Mouse (Mus musculus): ENCODE results near the gene Slc43a2. TPM values are rescaled to one million over a fixed set of nuclear protein-coding genes. Genes with fewer than 3 reads are reported as not detected.

Slc43a2 gene
- polyA plus RNA-seq, 1 experiment from 2014 or later: 15.7 TPM

DNA sequence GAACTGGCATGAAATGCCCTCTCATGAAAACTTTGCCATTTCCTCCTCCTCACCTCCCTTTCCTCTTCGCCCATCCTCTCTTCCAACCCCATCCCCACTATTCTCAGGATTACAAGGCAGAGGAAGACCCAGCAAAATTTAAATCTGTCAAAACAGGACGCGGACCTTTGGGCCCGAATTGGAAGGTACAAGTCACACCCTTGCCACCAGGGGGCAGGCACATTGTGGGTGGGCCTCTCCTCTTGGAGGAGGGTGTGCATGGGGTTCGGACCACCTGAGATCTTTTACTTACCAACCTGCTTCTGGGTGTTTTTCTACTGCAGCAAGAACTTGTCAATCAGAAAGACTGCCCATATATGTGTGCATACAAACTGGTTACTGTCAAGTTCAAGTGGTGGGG is 87.6 kb downstream of the Slc43a2 start:
- Histone ChIP-seq H3K9me3 (ENCODE audit: control insufficient read depth, low read length) (no peaks in the 10 kb centered on the region), H3K36me3 (ENCODE audit: control insufficient read depth, insufficient read depth, low read length) (peaks cover 71% of the 10 kb centered on the region)
- DNase-seq: peak; percentile 9

DNA sequence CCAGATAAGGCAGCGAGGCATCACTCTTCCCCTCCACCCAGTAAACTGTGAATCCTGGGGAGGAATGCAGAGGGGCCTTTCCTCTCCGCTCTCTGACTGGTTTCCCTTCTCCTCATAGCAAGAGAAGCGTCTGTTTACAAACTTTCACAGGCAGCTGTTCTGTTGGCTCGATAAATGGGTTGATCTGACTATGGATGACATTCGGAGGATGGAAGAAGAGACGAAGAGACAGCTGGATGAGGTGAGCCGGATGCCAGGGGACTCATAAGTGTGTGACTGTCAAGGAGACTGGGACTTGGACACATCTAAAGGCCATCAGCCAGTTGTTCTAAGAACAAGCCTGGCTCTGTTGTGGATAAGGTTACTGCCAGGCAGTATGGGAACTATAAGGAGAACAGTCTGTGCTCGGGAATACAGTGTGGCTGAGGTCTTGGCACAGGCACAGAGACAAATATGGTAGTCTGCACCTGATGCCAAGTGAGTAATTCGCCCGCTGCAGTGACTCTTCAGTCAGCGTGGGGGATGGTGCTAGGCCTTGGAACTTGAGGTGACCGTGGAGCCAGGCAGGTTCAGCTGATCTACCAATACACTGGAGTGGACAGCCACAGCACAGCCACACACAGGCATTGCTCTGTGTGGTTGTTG is 88.8 kb downstream of the Slc43a2 start:
- Histone ChIP-seq H3K9ac (replicated peaks; ENCODE audit: low read length) (no peak overlapping the region), H3K27me3 (ENCODE audit: control insufficient read depth, insufficient read depth, low read length) (no peaks in the 10 kb centered on the region), H3K36me3 (ENCODE audit: control insufficient read depth, insufficient read depth, low read length) (peaks cover 72% of the 10 kb centered on the region), H3K4me1 (ENCODE audit: control insufficient read depth, insufficient read depth, low read length) (no peaks in the 10 kb centered on the region), H3K27ac (replicated peaks; ENCODE audit: low read depth, low read length) (no peak overlapping the region), H3K9me3 (ENCODE audit: control insufficient read depth, low read length) (no peaks in the 10 kb centered on the region), H3K4me3 (replicated peaks; ENCODE audit: low read depth, low read length) (no peak overlapping the region), H3K4me2 (ENCODE audit: low read length) (no peak overlapping the region)
- no peak for ATAC-seq (ENCODE audit: low FRiP score, low TSS enrichment)
- WGBS: 95% methylated on average over 12 of the region's 12 CpGs
- no peak for DNase-seq

More for the DNA sequence above, 87.6 kb downstream of the Slc43a2 start:
- Histone ChIP-seq H3K4me2 (ENCODE audit: low read length) (no peak overlapping the region), H3K9ac (replicated peaks; ENCODE audit: low read length) (no peak overlapping the region), H3K4me1 (ENCODE audit: control insufficient read depth, insufficient read depth, low read length) (no peaks in the 10 kb centered on the region), H3K4me3 (replicated peaks; ENCODE audit: low read depth, low read length) (no peak overlapping the region), H3K27ac (replicated peaks; ENCODE audit: low read depth, low read length) (no peak overlapping the region), H3K27me3 (ENCODE audit: control insufficient read depth, insufficient read depth, low read length) (no peaks in the 10 kb centered on the region)
- no peak for ATAC-seq (ENCODE audit: low FRiP score, low TSS enrichment)
- WGBS: 81% methylated on average over 5 of the region's 5 CpGs

DNA sequence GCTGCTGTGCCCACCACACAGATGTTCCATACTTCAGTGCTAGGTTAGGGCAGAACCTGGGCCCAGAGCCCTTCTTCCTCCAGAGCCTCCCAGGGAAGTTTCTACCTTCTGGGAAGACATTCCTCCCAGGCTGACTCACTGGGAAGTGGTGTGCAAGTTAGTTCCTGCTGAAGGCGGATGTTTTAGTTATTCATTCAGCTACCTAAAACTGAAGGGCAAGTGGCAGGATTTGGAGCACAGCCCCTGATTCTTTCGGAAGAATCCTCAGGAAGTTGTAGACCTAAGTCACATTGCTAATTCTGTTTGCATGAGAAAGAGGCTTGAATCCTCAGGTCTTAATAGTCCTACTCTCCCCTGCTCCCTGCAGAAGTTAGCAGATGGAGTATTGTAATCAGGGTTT is 89.9 kb downstream of the Slc43a2 start:
- ATAC-seq (ENCODE audit: low FRiP score, low TSS enrichment): no peak
- no peak overlapping the region for H3K4me3 ChIP-seq (replicated peaks; ENCODE audit: low read depth, low read length)
- 91% methylated on average over 2 of the region's 2 CpGs for WGBS

DNA sequence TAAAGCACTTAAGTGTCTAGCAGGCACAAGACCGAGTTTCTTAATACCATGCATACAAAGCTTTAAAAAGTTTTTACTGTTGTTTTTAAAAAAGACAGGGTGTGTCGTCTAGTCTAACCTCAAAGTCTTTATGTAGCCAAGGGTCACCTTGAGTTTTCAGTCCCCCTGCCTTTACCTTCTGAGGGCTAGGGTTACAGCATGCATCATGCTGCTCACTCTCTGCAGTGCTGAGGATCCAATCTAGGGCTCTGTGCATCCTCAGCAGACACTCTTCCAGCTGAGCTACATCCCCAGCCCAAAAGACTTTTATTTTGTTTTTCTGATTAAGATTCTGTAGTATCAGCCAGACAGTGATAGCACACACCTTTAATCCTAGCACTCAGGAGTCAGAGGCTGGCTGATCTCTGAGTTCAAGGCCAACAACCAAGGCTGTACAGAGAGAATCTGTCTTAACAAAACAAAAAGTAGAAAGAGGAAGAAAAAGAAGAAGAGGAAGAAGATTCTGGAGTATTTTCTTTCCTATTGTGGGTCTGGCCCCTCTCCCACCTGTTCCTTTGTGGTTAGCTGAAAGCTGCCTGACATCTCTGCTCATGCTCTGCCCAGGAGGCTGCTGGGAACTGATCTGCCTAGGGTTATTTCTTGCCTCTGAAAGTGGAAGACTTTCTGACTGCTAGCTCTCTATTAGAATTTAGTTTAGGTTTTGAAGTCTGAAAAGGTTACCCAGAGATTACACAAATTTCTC is 91.3 kb downstream of the Slc43a2 start:
- no peak overlapping the region for H3K4me2 ChIP-seq (ENCODE audit: low read length)
- no peak overlapping the region for H3K27ac ChIP-seq (replicated peaks; ENCODE audit: low read depth, low read length)
- no peak overlapping the region for H3K9ac ChIP-seq (replicated peaks; ENCODE audit: low read length)
- ATAC-seq (ENCODE audit: low FRiP score, low TSS enrichment): no peak
- H3K4me1 ChIP-seq (ENCODE audit: control insufficient read depth, insufficient read depth, low read length): no peaks in the 10 kb centered on the region
- H3K27me3 ChIP-seq (ENCODE audit: control insufficient read depth, insufficient read depth, low read length): no peaks in the 10 kb centered on the region
- 91% methylated on average over 2 of the region's 2 CpGs for WGBS
- DNase-seq: no peak
- no peaks in the 10 kb centered on the region for H3K9me3 ChIP-seq (ENCODE audit: control insufficient read depth, low read length)
- H3K4me3 ChIP-seq (replicated peaks; ENCODE audit: low read depth, low read length): no peak overlapping the region
- H3K36me3 ChIP-seq (ENCODE audit: control insufficient read depth, insufficient read depth, low read length): peaks cover 77% of the 10 kb centered on the region

More for the DNA sequence above, 89.9 kb downstream of the Slc43a2 start:
- Histone ChIP-seq H3K27me3 (ENCODE audit: control insufficient read depth, insufficient read depth, low read length) (no peaks in the 10 kb centered on the region), H3K9ac (replicated peaks; ENCODE audit: low read length) (no peak overlapping the region), H3K4me2 (ENCODE audit: low read length) (no peak overlapping the region), H3K9me3 (ENCODE audit: control insufficient read depth, low read length) (no peaks in the 10 kb centered on the region), H3K36me3 (ENCODE audit: control insufficient read depth, insufficient read depth, low read length) (peaks cover 78% of the 10 kb centered on the region), H3K27ac (replicated peaks; ENCODE audit: low read depth, low read length) (no peak overlapping the region), H3K4me1 (ENCODE audit: control insufficient read depth, insufficient read depth, low read length) (no peaks in the 10 kb centered on the region)
- DNase-seq: no peak

DNA sequence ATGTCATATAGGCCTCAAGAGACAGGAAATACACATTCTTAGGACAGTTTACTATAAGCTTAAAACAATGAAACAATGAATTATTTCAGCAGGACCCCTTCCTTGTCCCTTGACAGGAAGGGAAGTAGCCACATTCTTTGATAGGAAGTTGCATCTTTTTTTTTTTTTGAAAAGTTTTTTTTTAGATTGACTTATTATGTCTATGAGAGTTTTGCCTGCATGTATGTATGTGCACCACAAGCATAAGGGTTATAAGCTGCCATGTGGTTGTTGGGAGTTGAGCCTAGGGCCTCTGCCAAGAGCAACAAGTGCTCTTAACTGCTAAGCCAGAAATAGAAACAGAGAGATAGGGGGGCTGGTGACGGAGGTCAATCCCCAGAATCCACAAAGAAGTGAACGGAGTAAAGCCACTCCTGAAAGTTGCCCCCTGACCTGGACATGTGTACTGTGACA is 92.6 kb downstream of the Slc43a2 start:
- no peak for ATAC-seq (ENCODE audit: low FRiP score, low TSS enrichment)
- Histone ChIP-seq H3K4me1 (ENCODE audit: control insufficient read depth, insufficient read depth, low read length) (no peaks in the 10 kb centered on the region), H3K9ac (replicated peaks; ENCODE audit: low read length) (no peak overlapping the region), H3K36me3 (ENCODE audit: control insufficient read depth, insufficient read depth, low read length) (peaks cover 83% of the 10 kb centered on the region), H3K27ac (replicated peaks; ENCODE audit: low read depth, low read length) (no peak overlapping the region), H3K9me3 (ENCODE audit: control insufficient read depth, low read length) (no peaks in the 10 kb centered on the region), H3K27me3 (ENCODE audit: control insufficient read depth, insufficient read depth, low read length) (no peaks in the 10 kb centered on the region), H3K4me2 (ENCODE audit: low read length) (no peak overlapping the region), H3K4me3 (replicated peaks; ENCODE audit: low read depth, low read length) (no peak overlapping the region)
- WGBS: 84% methylated on average over 2 of the region's 2 CpGs
- DNase-seq: no peak

DNA sequence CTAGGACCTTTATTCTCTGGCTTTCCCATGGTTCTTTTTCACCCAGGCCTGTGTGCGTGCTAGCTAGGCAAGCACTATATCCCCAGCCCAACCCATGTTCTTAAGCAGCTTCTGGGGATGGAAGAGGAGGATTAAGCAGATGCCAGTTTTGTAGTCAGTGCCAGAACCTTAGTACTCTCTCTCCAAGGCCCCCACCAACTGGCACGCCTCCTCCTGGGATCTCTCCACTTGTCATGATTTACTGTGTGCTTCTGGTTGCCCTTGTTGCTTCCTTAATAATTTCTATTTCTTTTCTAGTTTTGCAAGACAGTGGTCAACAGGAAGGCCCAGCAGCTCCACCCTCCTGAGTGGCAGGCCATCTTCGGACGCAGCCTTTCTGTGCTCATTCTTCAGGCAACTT is 94.3 kb downstream of the Slc43a2 start:
- no peak for ATAC-seq (ENCODE audit: low FRiP score, low TSS enrichment)
- Histone ChIP-seq H3K9ac (replicated peaks; ENCODE audit: low read length) (no peak overlapping the region), H3K4me2 (ENCODE audit: low read length) (no peak overlapping the region), H3K36me3 (ENCODE audit: control insufficient read depth, insufficient read depth, low read length) (peaks cover 66% of the 10 kb centered on the region), H3K9me3 (ENCODE audit: control insufficient read depth, low read length) (no peaks in the 10 kb centered on the region), H3K27me3 (ENCODE audit: control insufficient read depth, insufficient read depth, low read length) (no peaks in the 10 kb centered on the region), H3K27ac (replicated peaks; ENCODE audit: low read depth, low read length) (no peak overlapping the region), H3K4me3 (replicated peaks; ENCODE audit: low read depth, low read length) (no peak overlapping the region), H3K4me1 (ENCODE audit: control insufficient read depth, insufficient read depth, low read length) (peaks cover 4% of the 10 kb centered on the region; the same call in 1 of the 2 replicates)
- no peak for DNase-seq
- 94% methylated on average over 4 of the region's 4 CpGs for WGBS

Small RNA genes within 50 kb of the gene (microRNA-seq; reads per million reads assigned to microRNA genes)
- gene Mir3971: not detected

Other genes starting within 250 kb of the Slc43a2 start
- 48.3 and 50.0 TPM in 2 replicates for gene Rpa1, start 183.4 kb upstream of the Slc43a2 start, polyA plus RNA-seq (2014; fragmentation: Nextera tagmentation; extraction: Ambion mirVana)
- gene Smyd4, start 183.3 kb upstream of the Slc43a2 start, polyA plus RNA-seq (2014; fragmentation: Nextera tagmentation; extraction: Ambion mirVana): 9.5 and 12.0 TPM in 2 replicates
- gene Serpinf1, start 109.0 kb upstream of the Slc43a2 start, polyA plus RNA-seq (2014; fragmentation: Nextera tagmentation; extraction: Ambion mirVana): 2.7 and 38.5 TPM in 2 replicates
- not detected in 2 replicates for gene Serpinf2, start 92.1 kb upstream of the Slc43a2 start, polyA plus RNA-seq (2014; fragmentation: Nextera tagmentation; extraction: Ambion mirVana)
- 5.7 and 7.4 TPM in 2 replicates for gene Wdr81, start 77.0 kb upstream of the Slc43a2 start, polyA plus RNA-seq (2014; fragmentation: Nextera tagmentation; extraction: Ambion mirVana)
- gene Tlcd2, start 70.0 kb upstream of the Slc43a2 start, polyA plus RNA-seq (2014; fragmentation: Nextera tagmentation; extraction: Ambion mirVana): 1.1 and 2.5 TPM in 2 replicates
- 59.9 and 89.5 TPM in 2 replicates for gene Prpf8, start 44.9 kb upstream of the Slc43a2 start, polyA plus RNA-seq (2014; fragmentation: Nextera tagmentation; extraction: Ambion mirVana)
- gene Rilp, start 21.6 kb upstream of the Slc43a2 start, polyA plus RNA-seq (2014; fragmentation: Nextera tagmentation; extraction: Ambion mirVana): 1.0 and 1.6 TPM in 2 replicates
- 2.0 and 3.6 TPM in 2 replicates for gene Scarf1, start 18.2 kb upstream of the Slc43a2 start, polyA plus RNA-seq (2014; fragmentation: Nextera tagmentation; extraction: Ambion mirVana)
- 115 and 120 TPM in 2 replicates for gene Pitpna, start 56.4 kb downstream of the Slc43a2 start, polyA plus RNA-seq (2014; fragmentation: Nextera tagmentation; extraction: Ambion mirVana)
- gene Inpp5k, start 99.3 kb downstream of the Slc43a2 start, polyA plus RNA-seq (2014; fragmentation: Nextera tagmentation; extraction: Ambion mirVana): 49.2 and 53.0 TPM in 2 replicates
- 4.2 and 5.2 TPM in 2 replicates for gene Myo1c, start 118.8 kb downstream of the Slc43a2 start, polyA plus RNA-seq (2014; fragmentation: Nextera tagmentation; extraction: Ambion mirVana)
- 83.7 and 114 TPM in 2 replicates for gene Crk, start 147.6 kb downstream of the Slc43a2 start, polyA plus RNA-seq (2014; fragmentation: Nextera tagmentation; extraction: Ambion mirVana)
- gene Ywhae, start 201.2 kb downstream of the Slc43a2 start, polyA plus RNA-seq (2014; fragmentation: Nextera tagmentation; extraction: Ambion mirVana): 1,339 and 1,573 TPM in 2 replicates

Data from midbrain, embryonic 14.5 days (tissue).